Mouse (Mus musculus): ENCODE measurements around the gene Tnfaip1. TPM values are rescaled to one million over a fixed set of nuclear protein-coding genes. Genes with fewer than 3 reads are reported as not detected.
"Not testable (repeated sequence)": the region's sequence is repeated elsewhere in the genome, so short reads cannot be mapped to it uniquely, and the experiment has no call there.

The Tnfaip1 gene
- 38.2 and 41.2 TPM in 2 replicates for polyA plus RNA-seq (2011; ENCODE audit: insufficient read depth, insufficient read length, low read depth, missing spikeins)

GRCm38 (mm10) chr11:78536080-78536689, at the start of gene Tnfaip1, which contains the start of gene Ift20:
Gene Tnfaip1 (minus strand): TSS chr11:78536332.
Gene Ift20 (plus strand): TSS chr11:78536361.
- TF ChIP-seq EP300 (IDR thresholded peaks at IDR 0.05; ENCODE audit: insufficient read depth, low read depth, low read length) (no peak), CTCF (IDR thresholded peaks at IDR 0.05; ENCODE audit: low read depth, low read length) (no peak), POLR2A (IDR thresholded peaks at IDR 0.05; ENCODE audit: insufficient read depth, low read length) (peak; percentile 59)
- Histone ChIP-seq H3K4me1 (ENCODE audit: control insufficient read depth, insufficient read depth, low read length) (peaks cover 3% of the 10 kb centered on the region), H3K27ac (ENCODE audit: insufficient read depth, low read length) (peak within 1 kb of the TSS; percentile 42), H3K9me3 (replicated peaks; ENCODE audit: control insufficient read depth, insufficient read depth, low read length, poor library complexity, severe bottlenecking) (no peaks in the 10 kb centered on the region), H3K27me3 (ENCODE audit: control insufficient read depth, insufficient read depth, low read length, poor library complexity, severe bottlenecking) (no peaks in the 10 kb centered on the region), H3K36me3 (ENCODE audit: control insufficient read depth, insufficient read depth, low read length, poor library complexity, severe bottlenecking) (peaks cover 16% of the 10 kb centered on the region; the same call in 1 of the 2 replicates), H3K9ac (ENCODE audit: low read depth, poor library complexity, severe bottlenecking) (peak within 1 kb of the TSS; percentile 74), H3K4me3 (ENCODE audit: low read depth, low read length) (peak within 1 kb of the TSS; percentile 91)

- Histone ChIP-seq H3K27ac (ENCODE audit: insufficient read depth, low read length) (no peak overlapping the region), H3K9ac (ENCODE audit: low read depth, poor library complexity, severe bottlenecking) (no peak overlapping the region), H3K4me3 (ENCODE audit: low read depth, low read length) (no peak overlapping the region), H3K27me3 (ENCODE audit: control insufficient read depth, insufficient read depth, low read length, poor library complexity, severe bottlenecking) (no peaks in the 10 kb centered on the region), H3K4me1 (ENCODE audit: control insufficient read depth, insufficient read depth, low read length) (no peaks in the 10 kb centered on the region), H3K9me3 (replicated peaks; ENCODE audit: control insufficient read depth, insufficient read depth, low read length, poor library complexity, severe bottlenecking) (no peaks in the 10 kb centered on the region; the same call in 1 of the 2 replicates), H3K36me3 (ENCODE audit: control insufficient read depth, insufficient read depth, low read length, poor library complexity, severe bottlenecking) (peaks cover 26% of the 10 kb centered on the region)
- TF ChIP-seq CTCF (IDR thresholded peaks at IDR 0.05; ENCODE audit: low read depth, low read length) = no peak
- TF ChIP-seq EP300 (IDR thresholded peaks at IDR 0.05; ENCODE audit: insufficient read depth, low read depth, low read length) = no peak
- no peak for TF ChIP-seq POLR2A (IDR thresholded peaks at IDR 0.05; ENCODE audit: insufficient read depth, low read length)
These were observed 46.7 kb upstream of the Tnfaip1 start for GRCm38 (mm10) chr11:78582848-78583247.

GRCm38 (mm10) chr11:78574975-78575374, 38.8 kb upstream of the Tnfaip1 start:
- no peaks in the 10 kb centered on the region for H3K27me3 ChIP-seq (ENCODE audit: control insufficient read depth, insufficient read depth, low read length, poor library complexity, severe bottlenecking)
- TF ChIP-seq CTCF (IDR thresholded peaks at IDR 0.05; ENCODE audit: low read depth, low read length) (no peak), POLR2A (IDR thresholded peaks at IDR 0.05; ENCODE audit: insufficient read depth, low read length) (no peak), EP300 (IDR thresholded peaks at IDR 0.05; ENCODE audit: insufficient read depth, low read depth, low read length) (no peak)
- H3K4me3 ChIP-seq (ENCODE audit: low read depth, low read length) = no peak overlapping the region
- no peaks in the 10 kb centered on the region; the same call in 1 of the 2 replicates for H3K9me3 ChIP-seq (replicated peaks; ENCODE audit: control insufficient read depth, insufficient read depth, low read length, poor library complexity, severe bottlenecking)
- no peaks in the 10 kb centered on the region for H3K4me1 ChIP-seq (ENCODE audit: control insufficient read depth, insufficient read depth, low read length)
- peaks cover 24% of the 10 kb centered on the region for H3K36me3 ChIP-seq (ENCODE audit: control insufficient read depth, insufficient read depth, low read length, poor library complexity, severe bottlenecking)
- no peak overlapping the region for H3K27ac ChIP-seq (ENCODE audit: insufficient read depth, low read length)
- no peak overlapping the region for H3K9ac ChIP-seq (ENCODE audit: low read depth, poor library complexity, severe bottlenecking)

GRCm38 (mm10) chr11:78574536-78574935, 38.4 kb upstream of the Tnfaip1 start:
- H3K4me1 ChIP-seq (ENCODE audit: control insufficient read depth, insufficient read depth, low read length) = no peaks in the 10 kb centered on the region
- no peaks in the 10 kb centered on the region for H3K27me3 ChIP-seq (ENCODE audit: control insufficient read depth, insufficient read depth, low read length, poor library complexity, severe bottlenecking)
- no peak overlapping the region for H3K9ac ChIP-seq (ENCODE audit: low read depth, poor library complexity, severe bottlenecking)
- TF ChIP-seq CTCF (IDR thresholded peaks at IDR 0.05; ENCODE audit: low read depth, low read length) (no peak), EP300 (IDR thresholded peaks at IDR 0.05; ENCODE audit: insufficient read depth, low read depth, low read length) (no peak), POLR2A (IDR thresholded peaks at IDR 0.05; ENCODE audit: insufficient read depth, low read length) (no peak)
- H3K27ac ChIP-seq (ENCODE audit: insufficient read depth, low read length) = no peak overlapping the region
- H3K36me3 ChIP-seq (ENCODE audit: control insufficient read depth, insufficient read depth, low read length, poor library complexity, severe bottlenecking) = peaks cover 24% of the 10 kb centered on the region
- H3K4me3 ChIP-seq (ENCODE audit: low read depth, low read length) = no peak overlapping the region
- H3K9me3 ChIP-seq (replicated peaks; ENCODE audit: control insufficient read depth, insufficient read depth, low read length, poor library complexity, severe bottlenecking) = no peaks in the 10 kb centered on the region; the same call in 1 of the 2 replicates

GRCm38 (mm10) chr11:78574031-78574430, 37.9 kb upstream of the Tnfaip1 start:
- not testable (repeated sequence) for H3K27me3 ChIP-seq (ENCODE audit: control insufficient read depth, insufficient read depth, low read length, poor library complexity, severe bottlenecking); H3K27ac ChIP-seq (ENCODE audit: insufficient read depth, low read length); H3K4me3 ChIP-seq (ENCODE audit: low read depth, low read length); H3K9me3 ChIP-seq (replicated peaks; ENCODE audit: control insufficient read depth, insufficient read depth, low read length, poor library complexity, severe bottlenecking); H3K9ac ChIP-seq (ENCODE audit: low read depth, poor library complexity, severe bottlenecking); H3K4me1 ChIP-seq (ENCODE audit: control insufficient read depth, insufficient read depth, low read length)
- peaks cover 20% of the 10 kb centered on the region for H3K36me3 ChIP-seq (ENCODE audit: control insufficient read depth, insufficient read depth, low read length, poor library complexity, severe bottlenecking)

GRCm38 (mm10) chr11:78571854-78572253, 35.7 kb upstream of the Tnfaip1 start:
- no peak for TF ChIP-seq CTCF (IDR thresholded peaks at IDR 0.05; ENCODE audit: low read depth, low read length)
- no peak for TF ChIP-seq EP300 (IDR thresholded peaks at IDR 0.05; ENCODE audit: insufficient read depth, low read depth, low read length)
- no peak for TF ChIP-seq POLR2A (IDR thresholded peaks at IDR 0.05; ENCODE audit: insufficient read depth, low read length)
- H3K9me3 ChIP-seq (replicated peaks; ENCODE audit: control insufficient read depth, insufficient read depth, low read length, poor library complexity, severe bottlenecking) = no peaks in the 10 kb centered on the region
- H3K4me3 ChIP-seq (ENCODE audit: low read depth, low read length) = no peak overlapping the region
- no peaks in the 10 kb centered on the region for H3K4me1 ChIP-seq (ENCODE audit: control insufficient read depth, insufficient read depth, low read length)
- no peak overlapping the region for H3K27ac ChIP-seq (ENCODE audit: insufficient read depth, low read length)
- peaks cover 13% of the 10 kb centered on the region for H3K36me3 ChIP-seq (ENCODE audit: control insufficient read depth, insufficient read depth, low read length, poor library complexity, severe bottlenecking)
- H3K27me3 ChIP-seq (ENCODE audit: control insufficient read depth, insufficient read depth, low read length, poor library complexity, severe bottlenecking) = no peaks in the 10 kb centered on the region
- H3K9ac ChIP-seq (ENCODE audit: low read depth, poor library complexity, severe bottlenecking) = no peak overlapping the region

Data from ES-Bruce4 (cell line).